Mouse (Mus musculus) ES-Bruce4 (cell line): ENCODE results near the gene Aspscr1.

Experiments used
- CTCF ChIP-seq: IDR thresholded peaks from one replicate; pipeline ENCODE4 v1.8.1; 2011; ENCODE audit warnings: low read depth, low read length
- EP300 ChIP-seq: IDR thresholded peaks from 2 replicates; pipeline ENCODE4 v1.6.1; 2011; ENCODE audit warnings: low read depth, low read length; ENCODE audit not compliant: insufficient read depth

- TF ChIP-seq CTCF (no peak), EP300 (no peak)
These were observed 35.2 kb downstream of the Aspscr1 start for GRCm38 (mm10) chr11:120707969-120708368.
